Mouse (Mus musculus): ENCODE data around the gene Ttc28.
"Not testable (repeated sequence)": the region's sequence is repeated elsewhere in the genome, so short reads cannot be mapped to it uniquely, and the experiment has no call there.

Ttc28 gene

GRCm38 (mm10) chr5:110879584-110880374, at the start of gene Ttc28:
Gene Ttc28 (plus strand): TSS chr5:110879803.
- DNase-seq (ENCODE audit: low read depth): peak; percentile 83

- DNase-seq (ENCODE audit: low read depth): no peak
Measured at GRCm38 (mm10) chr5:110831036-110831720, 48.4 kb upstream of the Ttc28 start.

- no peak for DNase-seq (ENCODE audit: low read depth)
Measured at GRCm38 (mm10) chr5:110835959-110836358, 43.6 kb upstream of the Ttc28 start.

- DNase-seq (ENCODE audit: low read depth): not testable (repeated sequence)
Measured at GRCm38 (mm10) chr5:110838016-110838415, 41.6 kb upstream of the Ttc28 start.

GRCm38 (mm10) chr5:110839038-110839677, 40.4 kb upstream of the Ttc28 start:
- DNase-seq (ENCODE audit: low read depth): no peak

GRCm38 (mm10) chr5:110839678-110840365, 39.8 kb upstream of the Ttc28 start, which contains the start of the genes Hscb and Chek2:
Gene Hscb (minus strand): TSS chr5:110839777.
Gene Chek2 (plus strand): TSS chr5:110839979.
- peak; percentile 96 for DNase-seq (ENCODE audit: low read depth)

GRCm38 (mm10) chr5:110840465-110840864, 39.1 kb upstream of the Ttc28 start:
- DNase-seq (ENCODE audit: low read depth): peak; percentile 80

GRCm38 (mm10) chr5:110841046-110841862, 38.3 kb upstream of the Ttc28 start:
- DNase-seq (ENCODE audit: low read depth): peak; percentile 10

- DNase-seq (ENCODE audit: low read depth): no peak
Measured at GRCm38 (mm10) chr5:110852990-110853389, 26.6 kb upstream of the Ttc28 start.

- DNase-seq (ENCODE audit: low read depth): no peak
Measured at GRCm38 (mm10) chr5:110857091-110857490, 22.5 kb upstream of the Ttc28 start.

- no peak for DNase-seq (ENCODE audit: low read depth)
Measured at GRCm38 (mm10) chr5:110859013-110859650, 20.5 kb upstream of the Ttc28 start.

GRCm38 (mm10) chr5:110860445-110860844, 19.2 kb upstream of the Ttc28 start:
- no peak for DNase-seq (ENCODE audit: low read depth)

- DNase-seq (ENCODE audit: low read depth): no peak
Measured at GRCm38 (mm10) chr5:110868460-110868859, 11.1 kb upstream of the Ttc28 start.

- DNase-seq (ENCODE audit: low read depth): no peak
Measured at GRCm38 (mm10) chr5:110869242-110869669, 10.3 kb upstream of the Ttc28 start.

- DNase-seq (ENCODE audit: low read depth): no peak
Measured at GRCm38 (mm10) chr5:110873160-110873559, 6.4 kb upstream of the Ttc28 start.

GRCm38 (mm10) chr5:110874711-110875110, 4.9 kb upstream of the Ttc28 start:
- no peak for DNase-seq (ENCODE audit: low read depth)

- DNase-seq (ENCODE audit: low read depth): no peak
Measured at GRCm38 (mm10) chr5:110875286-110875685, 4.3 kb upstream of the Ttc28 start.

GRCm38 (mm10) chr5:110877666-110878505, 1.7 kb upstream of the Ttc28 start:
- no peak for DNase-seq (ENCODE audit: low read depth)

- DNase-seq (ENCODE audit: low read depth): not testable (repeated sequence)
Measured at GRCm38 (mm10) chr5:110878526-110878925, 1.1 kb upstream of the Ttc28 start.

GRCm38 (mm10) chr5:110879042-110879441, 561 bp upstream of the Ttc28 start:
- no peak for DNase-seq (ENCODE audit: low read depth)
